Mouse (Mus musculus) brain, embryonic 14.5 days (tissue): Measurements from ENCODE around the gene Mpzl1.

Source experiments
- CTCF ChIP-seq: fragments of 200-500 bp; IDR thresholded peaks from 2 replicates; pipeline ENCODE4 v1.5.1; 2012; ENCODE audit warnings: inconsistent platforms, mild to moderate bottlenecking, moderate library complexity, borderline replicate concordance; ENCODE audit not compliant: insufficient read depth, insufficient read length; ENCODE audit errors: extremely low read depth
- POLR2A ChIP-seq: fragments of 200-500 bp; IDR thresholded peaks from 2 replicates; pipeline ENCODE4 v1.6.1; 2012; ENCODE audit warnings: mild to moderate bottlenecking, inconsistent platforms, borderline replicate concordance; ENCODE audit not compliant: poor library complexity, insufficient read depth, insufficient read length, severe bottlenecking; ENCODE audit errors: extremely low read depth

- TF ChIP-seq CTCF, result no peak
- TF ChIP-seq POLR2A, result no peak
Measured at GRCm38 (mm10) chr1:165587845-165588244, 46.5 kb downstream of the Mpzl1 start.
